Mouse (Mus musculus): ENCODE measurements around the gene Magi1.

The Magi1 gene

GRCm38 (mm10) chr6:94201940-94202339, 81.8 kb downstream of the Magi1 start:
- DNase-seq (ENCODE audit: low spot score): no peak

GRCm38 (mm10) chr6:94200910-94201309, 82.8 kb downstream of the Magi1 start:
- no peak for DNase-seq (ENCODE audit: low spot score)

- DNase-seq (ENCODE audit: low spot score): no peak
These were observed 84.0 kb downstream of the Magi1 start for GRCm38 (mm10) chr6:94199696-94200095.

- no peak for DNase-seq (ENCODE audit: low spot score)
These were observed 85.9 kb downstream of the Magi1 start for GRCm38 (mm10) chr6:94197831-94198230.

GRCm38 (mm10) chr6:94195303-94195911, 88.3 kb downstream of the Magi1 start:
- no peak for DNase-seq (ENCODE audit: low spot score)

GRCm38 (mm10) chr6:94190830-94191229, 92.9 kb downstream of the Magi1 start:
- no peak for DNase-seq (ENCODE audit: low spot score)

- DNase-seq (ENCODE audit: low spot score): no peak
These were observed 94.3 kb downstream of the Magi1 start for GRCm38 (mm10) chr6:94189379-94189778.

GRCm38 (mm10) chr6:94186628-94187319, 96.9 kb downstream of the Magi1 start:
- no peak for DNase-seq (ENCODE audit: low spot score)

GRCm38 (mm10) chr6:94184268-94184667, 99.4 kb downstream of the Magi1 start:
- no peak for DNase-seq (ENCODE audit: low spot score)

- DNase-seq (ENCODE audit: low spot score): no peak
These were observed 100.3 kb downstream of the Magi1 start for GRCm38 (mm10) chr6:94183354-94183851.

- no peak for DNase-seq (ENCODE audit: low spot score)
These were observed 102.0 kb downstream of the Magi1 start for GRCm38 (mm10) chr6:94181673-94182255.

- DNase-seq (ENCODE audit: low spot score): no peak
These were observed 103.2 kb downstream of the Magi1 start for GRCm38 (mm10) chr6:94180331-94181150.

- no peak for DNase-seq (ENCODE audit: low spot score)
These were observed 106.2 kb downstream of the Magi1 start for GRCm38 (mm10) chr6:94177559-94177958.

- DNase-seq (ENCODE audit: low spot score): no peak
These were observed 107.0 kb downstream of the Magi1 start for GRCm38 (mm10) chr6:94176705-94177104.

- DNase-seq (ENCODE audit: low spot score): no peak
These were observed 112.5 kb downstream of the Magi1 start for GRCm38 (mm10) chr6:94171250-94171649.

- no peak for DNase-seq (ENCODE audit: low spot score)
These were observed 114.0 kb downstream of the Magi1 start for GRCm38 (mm10) chr6:94169581-94170194.

- DNase-seq (ENCODE audit: low spot score): no peak
These were observed 117.8 kb downstream of the Magi1 start for GRCm38 (mm10) chr6:94165951-94166350.

- no peak for DNase-seq (ENCODE audit: low spot score)
These were observed 118.8 kb downstream of the Magi1 start for GRCm38 (mm10) chr6:94164753-94165536.

GRCm38 (mm10) chr6:94163325-94163995, 120.3 kb downstream of the Magi1 start:
- DNase-seq (ENCODE audit: low spot score): no peak

- DNase-seq (ENCODE audit: low spot score): no peak
These were observed 120.8 kb downstream of the Magi1 start for GRCm38 (mm10) chr6:94162918-94163317.

- no peak for DNase-seq (ENCODE audit: low spot score)
These were observed 124.5 kb downstream of the Magi1 start for GRCm38 (mm10) chr6:94159256-94159655.

Data from ovary, postnatal 10 days (tissue).